Mouse (Mus musculus): ENCODE measurements at regions not wholly inside any gene's neighbourhood (a gene's known extent, or its start where the extent isn't known, plus 50 kb on each side); places are given as distances from the start of the nearest gene placed in this dataset.

DNA sequence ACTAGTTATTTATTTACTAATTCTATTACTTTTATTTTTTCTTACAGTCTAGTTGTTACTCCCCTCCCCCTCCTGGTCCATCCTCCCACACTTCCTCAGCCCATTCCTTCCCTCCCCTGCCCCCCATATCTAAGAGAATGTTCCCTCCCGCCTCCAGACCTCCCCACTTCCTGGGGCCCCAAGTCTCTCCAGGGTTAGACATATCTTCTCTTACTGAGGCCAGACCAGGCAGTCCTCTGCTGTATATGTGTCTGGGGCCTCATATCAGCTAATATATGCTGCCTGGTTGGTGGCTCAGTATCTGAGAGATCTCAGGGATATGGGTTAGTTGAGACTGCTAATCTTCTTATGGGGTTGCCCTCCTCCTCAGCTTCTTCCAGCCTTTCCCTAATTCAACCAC is 84.8 kb downstream of the Slc30a10 start:
- Histone ChIP-seq H3K36me3 (ENCODE audit: control insufficient read depth, insufficient read depth, low read length, poor library complexity, severe bottlenecking) (no peaks in the 10 kb centered on the region), H3K9ac (ENCODE audit: low read depth, poor library complexity, severe bottlenecking) (no peak overlapping the region), H3K27ac (ENCODE audit: insufficient read depth, low read length) (no peak overlapping the region), H3K4me3 (ENCODE audit: low read depth, low read length) (no peak overlapping the region), H3K9me3 (replicated peaks; ENCODE audit: control insufficient read depth, insufficient read depth, low read length, poor library complexity, severe bottlenecking) (no peaks in the 10 kb centered on the region), H3K4me1 (ENCODE audit: control insufficient read depth, insufficient read depth, low read length) (no peaks in the 10 kb centered on the region), H3K27me3 (ENCODE audit: control insufficient read depth, insufficient read depth, low read length, poor library complexity, severe bottlenecking) (no peaks in the 10 kb centered on the region)
- TF ChIP-seq POLR2A (IDR thresholded peaks at IDR 0.05; ENCODE audit: insufficient read depth, low read length) (no peak), CTCF (IDR thresholded peaks at IDR 0.05; ENCODE audit: low read depth, low read length) (no peak), EP300 (IDR thresholded peaks at IDR 0.05; ENCODE audit: insufficient read depth, low read depth, low read length) (no peak)

DNA sequence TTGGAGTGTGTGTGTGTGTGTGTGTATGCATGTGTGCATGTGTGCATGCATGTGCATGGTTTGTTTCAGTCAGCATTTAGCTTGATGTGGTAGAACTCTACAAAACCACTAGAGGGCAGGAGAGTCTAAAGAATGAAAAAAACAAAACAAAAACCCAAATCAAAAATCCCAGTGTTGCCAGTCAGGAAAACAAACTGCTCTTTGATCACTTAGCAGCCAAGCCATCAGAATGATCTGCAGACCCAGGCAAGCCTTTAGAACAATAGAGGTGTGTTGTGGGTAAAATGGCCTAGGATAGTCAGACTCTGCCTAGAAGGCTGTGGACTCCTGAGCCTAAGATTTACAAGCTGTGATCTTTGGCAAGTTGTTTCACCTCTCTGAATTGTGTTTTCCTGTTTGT is 91.7 kb downstream of the Slc30a10 start:
- TF ChIP-seq CTCF (IDR thresholded peaks at IDR 0.05; ENCODE audit: low read depth, low read length) (peak; percentile 19), POLR2A (IDR thresholded peaks at IDR 0.05; ENCODE audit: insufficient read depth, low read length) (no peak)
- Histone ChIP-seq H3K27me3 (ENCODE audit: control insufficient read depth, insufficient read depth, low read length, poor library complexity, severe bottlenecking) (no peaks in the 10 kb centered on the region), H3K9ac (ENCODE audit: low read depth, poor library complexity, severe bottlenecking) (no peak overlapping the region), H3K4me3 (ENCODE audit: low read depth, low read length) (no peak overlapping the region), H3K27ac (ENCODE audit: insufficient read depth, low read length) (no peak overlapping the region), H3K9me3 (replicated peaks; ENCODE audit: control insufficient read depth, insufficient read depth, low read length, poor library complexity, severe bottlenecking) (no peaks in the 10 kb centered on the region), H3K36me3 (ENCODE audit: control insufficient read depth, insufficient read depth, low read length, poor library complexity, severe bottlenecking) (no peaks in the 10 kb centered on the region), H3K4me1 (ENCODE audit: control insufficient read depth, insufficient read depth, low read length) (no peaks in the 10 kb centered on the region)

DNA sequence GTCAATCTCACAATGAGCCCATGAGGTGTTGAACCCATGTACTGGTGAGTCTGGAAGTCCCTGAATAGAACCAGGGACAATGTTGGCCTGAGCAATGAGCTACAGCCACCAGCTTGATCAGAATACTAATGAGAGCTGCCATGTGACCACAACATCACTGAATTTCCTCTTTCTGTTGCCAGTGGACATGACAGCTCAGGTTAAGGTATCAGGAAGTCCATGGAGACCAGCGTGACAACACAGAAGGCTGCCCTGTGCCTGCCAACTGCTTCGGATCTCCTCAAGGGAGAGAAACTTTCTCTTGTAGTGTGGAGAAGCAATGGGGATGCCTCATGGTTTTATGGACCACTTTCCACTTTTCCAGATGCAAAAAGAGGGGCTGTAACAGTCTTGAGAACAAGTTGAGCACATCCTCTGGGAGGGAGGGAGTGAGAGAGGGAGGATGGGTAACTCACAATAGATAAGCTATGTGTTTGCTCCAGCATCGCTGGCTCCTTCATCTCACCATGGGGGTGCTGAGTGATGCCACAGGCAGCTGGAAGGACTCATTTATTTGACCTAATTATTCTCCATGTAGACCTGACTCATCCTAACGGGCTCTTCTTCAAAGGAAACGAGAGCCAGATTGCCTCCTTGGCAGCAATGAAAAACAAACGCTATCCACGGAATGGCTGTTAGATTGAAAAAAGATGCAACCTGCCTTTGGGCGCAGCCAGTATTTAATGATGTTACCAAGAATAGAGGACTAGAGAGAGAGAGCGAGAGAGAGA is 118.3 kb downstream of the Slc30a10 start:
- TF ChIP-seq CTCF (IDR thresholded peaks at IDR 0.05; ENCODE audit: low read depth, low read length) (no peak), POLR2A (IDR thresholded peaks at IDR 0.05; ENCODE audit: insufficient read depth, low read length) (no peak), EP300 (IDR thresholded peaks at IDR 0.05; ENCODE audit: insufficient read depth, low read depth, low read length) (no peak)
- no peaks in the 10 kb centered on the region for H3K9me3 ChIP-seq (replicated peaks; ENCODE audit: control insufficient read depth, insufficient read depth, low read length, poor library complexity, severe bottlenecking)
- no peaks in the 10 kb centered on the region for H3K27me3 ChIP-seq (ENCODE audit: control insufficient read depth, insufficient read depth, low read length, poor library complexity, severe bottlenecking)
- no peaks in the 10 kb centered on the region for H3K36me3 ChIP-seq (ENCODE audit: control insufficient read depth, insufficient read depth, low read length, poor library complexity, severe bottlenecking)
- H3K27ac ChIP-seq (ENCODE audit: insufficient read depth, low read length) = no peak overlapping the region
- H3K4me1 ChIP-seq (ENCODE audit: control insufficient read depth, insufficient read depth, low read length) = no peaks in the 10 kb centered on the region
- H3K9ac ChIP-seq (ENCODE audit: low read depth, poor library complexity, severe bottlenecking) = no peak overlapping the region
- no peak overlapping the region for H3K4me3 ChIP-seq (ENCODE audit: low read depth, low read length)

DNA sequence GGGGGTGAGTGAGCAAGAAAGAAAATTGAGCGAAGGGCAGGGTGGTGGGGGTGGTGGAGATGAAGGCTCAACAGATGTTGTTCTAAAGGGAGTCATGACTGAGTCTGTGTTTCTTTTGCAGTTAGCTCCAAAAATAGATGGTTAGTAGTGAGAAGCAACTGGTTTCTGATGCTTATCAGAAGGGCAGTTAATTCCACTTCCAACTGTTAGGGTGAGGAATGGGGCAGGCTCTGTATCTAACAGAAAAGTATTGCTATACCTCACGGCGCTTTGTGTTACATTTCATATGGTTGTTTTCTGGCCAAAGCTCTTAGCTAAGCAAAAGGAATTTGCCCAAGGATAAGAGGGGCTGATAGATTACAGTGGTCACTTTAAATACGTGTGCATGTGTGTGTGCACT is 120.3 kb downstream of the Slc30a10 start:
- TF ChIP-seq POLR2A (IDR thresholded peaks at IDR 0.05; ENCODE audit: insufficient read depth, low read length) = no peak
- TF ChIP-seq CTCF (IDR thresholded peaks at IDR 0.05; ENCODE audit: low read depth, low read length) = no peak
- TF ChIP-seq EP300 (IDR thresholded peaks at IDR 0.05; ENCODE audit: insufficient read depth, low read depth, low read length) = no peak
- Histone ChIP-seq H3K4me3 (ENCODE audit: low read depth, low read length) (no peak overlapping the region), H3K27ac (ENCODE audit: insufficient read depth, low read length) (no peak overlapping the region), H3K9me3 (replicated peaks; ENCODE audit: control insufficient read depth, insufficient read depth, low read length, poor library complexity, severe bottlenecking) (no peaks in the 10 kb centered on the region), H3K9ac (ENCODE audit: low read depth, poor library complexity, severe bottlenecking) (no peak overlapping the region), H3K4me1 (ENCODE audit: control insufficient read depth, insufficient read depth, low read length) (no peaks in the 10 kb centered on the region), H3K36me3 (ENCODE audit: control insufficient read depth, insufficient read depth, low read length, poor library complexity, severe bottlenecking) (no peaks in the 10 kb centered on the region), H3K27me3 (ENCODE audit: control insufficient read depth, insufficient read depth, low read length, poor library complexity, severe bottlenecking) (no peaks in the 10 kb centered on the region)

DNA sequence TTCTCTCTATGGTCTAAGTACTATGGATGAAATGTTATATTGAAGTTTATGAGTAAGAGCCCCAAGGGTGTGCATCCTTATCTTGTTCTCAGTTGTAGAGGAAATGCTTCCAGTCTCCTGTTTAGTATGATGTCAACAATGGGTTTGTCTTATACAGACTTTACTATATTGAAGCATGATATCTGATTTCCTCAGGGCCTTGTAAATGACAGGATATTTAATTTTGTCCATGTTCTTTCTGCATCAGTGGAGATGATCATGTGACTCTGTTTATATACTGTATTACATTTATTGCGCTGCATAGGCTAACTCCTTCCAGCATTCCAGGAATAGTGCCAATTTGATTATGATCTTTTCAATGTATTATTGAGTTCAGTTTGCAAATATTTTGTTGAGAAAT is 125.2 kb downstream of the Slc30a10 start:
- H3K4me1 ChIP-seq (ENCODE audit: control insufficient read depth, insufficient read depth, low read length) = no peaks in the 10 kb centered on the region
- no peaks in the 10 kb centered on the region for H3K36me3 ChIP-seq (ENCODE audit: control insufficient read depth, insufficient read depth, low read length, poor library complexity, severe bottlenecking)
- H3K4me3 ChIP-seq (ENCODE audit: low read depth, low read length) = no peak overlapping the region
- H3K9me3 ChIP-seq (replicated peaks; ENCODE audit: control insufficient read depth, insufficient read depth, low read length, poor library complexity, severe bottlenecking) = no peaks in the 10 kb centered on the region
- TF ChIP-seq POLR2A (IDR thresholded peaks at IDR 0.05; ENCODE audit: insufficient read depth, low read length) (no peak), EP300 (IDR thresholded peaks at IDR 0.05; ENCODE audit: insufficient read depth, low read depth, low read length) (no peak), CTCF (IDR thresholded peaks at IDR 0.05; ENCODE audit: low read depth, low read length) (no peak)
- H3K27me3 ChIP-seq (ENCODE audit: control insufficient read depth, insufficient read depth, low read length, poor library complexity, severe bottlenecking) = no peaks in the 10 kb centered on the region
- H3K27ac ChIP-seq (ENCODE audit: insufficient read depth, low read length) = no peak overlapping the region
- no peak overlapping the region for H3K9ac ChIP-seq (ENCODE audit: low read depth, poor library complexity, severe bottlenecking)

DNA sequence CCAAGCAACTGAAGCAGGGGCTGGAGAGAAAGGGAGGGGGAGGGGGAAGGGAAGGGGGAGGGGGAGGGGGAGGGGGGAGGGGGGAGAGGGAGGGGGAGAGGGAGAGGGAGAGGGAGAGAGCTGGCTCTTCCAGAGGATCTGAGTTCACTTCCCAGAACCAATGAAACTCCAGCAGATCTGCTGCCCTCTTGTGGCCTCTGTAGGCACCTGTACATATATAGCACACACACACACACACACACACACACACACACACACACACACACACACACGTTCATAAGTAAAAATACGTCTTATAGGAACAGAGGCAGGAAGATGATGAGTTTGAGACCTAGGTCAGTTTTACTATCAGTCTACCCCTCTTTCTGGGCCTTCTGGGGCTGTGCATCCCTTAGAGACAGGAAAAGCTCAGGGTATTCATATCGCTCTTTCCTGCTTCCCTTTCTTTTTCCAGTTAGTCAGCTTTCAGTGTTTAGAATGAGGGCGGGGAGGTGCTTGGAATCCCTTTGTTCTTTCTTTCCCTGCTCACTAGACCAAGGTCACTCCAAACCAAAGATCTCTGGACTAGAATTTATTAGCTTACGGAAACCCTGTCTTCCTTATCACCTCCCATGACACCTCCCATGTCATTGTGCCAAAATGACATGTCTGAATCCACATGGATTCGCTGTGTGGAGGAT is 130.7 kb downstream of the Slc30a10 start:
- TF ChIP-seq EP300 (IDR thresholded peaks at IDR 0.05; ENCODE audit: insufficient read depth, low read depth, low read length) (no peak), POLR2A (IDR thresholded peaks at IDR 0.05; ENCODE audit: insufficient read depth, low read length) (no peak), CTCF (IDR thresholded peaks at IDR 0.05; ENCODE audit: low read depth, low read length) (no peak)
- no peaks in the 10 kb centered on the region; the same call in 1 of the 2 replicates for H3K9me3 ChIP-seq (replicated peaks; ENCODE audit: control insufficient read depth, insufficient read depth, low read length, poor library complexity, severe bottlenecking)
- no peak overlapping the region for H3K9ac ChIP-seq (ENCODE audit: low read depth, poor library complexity, severe bottlenecking)
- no peaks in the 10 kb centered on the region for H3K27me3 ChIP-seq (ENCODE audit: control insufficient read depth, insufficient read depth, low read length, poor library complexity, severe bottlenecking)
- no peak overlapping the region for H3K27ac ChIP-seq (ENCODE audit: insufficient read depth, low read length)
- no peaks in the 10 kb centered on the region for H3K4me1 ChIP-seq (ENCODE audit: control insufficient read depth, insufficient read depth, low read length)
- H3K36me3 ChIP-seq (ENCODE audit: control insufficient read depth, insufficient read depth, low read length, poor library complexity, severe bottlenecking) = no peaks in the 10 kb centered on the region
- no peak overlapping the region for H3K4me3 ChIP-seq (ENCODE audit: low read depth, low read length)

All from ES-Bruce4 (cell line).